Comparison of ENCODE assay signal across 25 mouse cellular contexts in the genomic region with DNA sequence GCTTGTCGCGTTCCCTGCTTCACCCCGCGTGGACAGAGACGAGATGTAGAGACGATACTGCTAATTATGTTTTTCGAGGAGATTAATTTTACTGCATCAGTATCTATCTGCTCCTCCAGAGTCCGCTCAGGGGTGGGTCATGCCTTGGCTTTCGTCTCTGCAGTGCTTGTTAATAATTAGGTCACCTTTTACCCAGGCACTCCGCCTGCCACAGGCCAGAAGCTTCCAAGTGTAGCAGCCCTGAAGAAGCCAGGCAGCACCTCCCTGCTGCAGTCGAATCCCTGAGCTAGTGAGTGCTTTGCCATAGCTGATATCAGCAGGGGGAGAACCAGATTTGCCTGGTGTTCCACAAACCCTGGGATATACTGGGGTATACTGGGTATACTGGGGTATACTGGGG. TPM values are rescaled to one million over a fixed set of nuclear protein-coding genes. Genes with fewer than 3 reads are reported as not detected.
DNase-seq lines count a peak whose midpoint lies in the region; ATAC-seq and TF ChIP-seq lines count a peak whose summit lies in the region.
"Had no signal": no experiment of that assay in that cellular context is flagged by ENCODE, and none has a peak within 500 bp of the region (broad histone marks: within the 10 kb centered on the region; RNA-seq: fewer than 3 reads in every experiment).

No protein-coding gene starts in this region.

- H3K27ac ChIP-seq in hindbrain, embryonic 13.5 days = no peak overlapping the region
- H3K27ac ChIP-seq in hindbrain, embryonic 12.5 days = no peak overlapping the region
- no peak overlapping the region for H3K27ac ChIP-seq in kidney, embryonic 16.5 days (ENCODE audit: low read length)
- no peak overlapping the region for H3K27ac ChIP-seq in hindbrain, postnatal 0 days
- H3K27ac ChIP-seq: forebrain, embryonic 15.5 days; limb, embryonic 12.5 days; macrophage had no signal

- ATAC-seq in hindbrain, embryonic 13.5 days (ENCODE audit: low FRiP score) = 0 out of 2 replicates have a peak, but pooled peaks have one; percentile 17
- no peak for ATAC-seq in hindbrain, embryonic 12.5 days (ENCODE audit: low FRiP score)
- no peak for ATAC-seq in kidney, embryonic 16.5 days (ENCODE audit: low FRiP score, low TSS enrichment)
- peak; percentile 54; the same call in 1 of the 2 replicates for ATAC-seq in hindbrain, postnatal 0 days
- ATAC-seq: CD4-positive, CD25-positive, alpha-beta regulatory T cell, adult 4 months; forebrain, embryonic 15.5 days; intestine, postnatal 0 days; liver, postnatal 0 days; lung, postnatal 0 days; Patski had no signal

- H3K27me3 ChIP-seq in hindbrain, embryonic 13.5 days = no peaks in the 10 kb centered on the region
- H3K27me3 ChIP-seq in hindbrain, embryonic 12.5 days = no peaks in the 10 kb centered on the region
- no peaks in the 10 kb centered on the region for H3K27me3 ChIP-seq in kidney, embryonic 16.5 days (ENCODE audit: insufficient read depth, low read length)
- no peaks in the 10 kb centered on the region for H3K27me3 ChIP-seq in hindbrain, postnatal 0 days (ENCODE audit: insufficient read depth, low read length)
- H3K27me3 ChIP-seq: forebrain, embryonic 15.5 days had no signal

- no peaks in the 10 kb centered on the region for H3K9me3 ChIP-seq in hindbrain, embryonic 13.5 days
- H3K9me3 ChIP-seq in hindbrain, embryonic 12.5 days (replicated peaks) = no peaks in the 10 kb centered on the region
- 0 out of 2 replicates have a peak, but pooled peaks cover 3% of the 10 kb centered on the region for H3K9me3 ChIP-seq in kidney, embryonic 16.5 days (ENCODE audit: low read length)
- H3K9me3 ChIP-seq in hindbrain, postnatal 0 days (ENCODE audit: low read length) = no peaks in the 10 kb centered on the region
- H3K9me3 ChIP-seq: forebrain, embryonic 15.5 days had no signal

- no peaks in the 10 kb centered on the region for H3K36me3 ChIP-seq in hindbrain, embryonic 13.5 days
- H3K36me3 ChIP-seq in hindbrain, embryonic 12.5 days = no peaks in the 10 kb centered on the region
- H3K36me3 ChIP-seq in kidney, embryonic 16.5 days (ENCODE audit: insufficient read depth, low read length) = no peaks in the 10 kb centered on the region
- H3K36me3 ChIP-seq in hindbrain, postnatal 0 days (ENCODE audit: insufficient read depth, low read length) = no peaks in the 10 kb centered on the region
- H3K36me3 ChIP-seq: forebrain, embryonic 15.5 days; limb, embryonic 12.5 days had no signal

- no peak overlapping the region for H3K4me3 ChIP-seq in hindbrain, embryonic 13.5 days
- H3K4me3 ChIP-seq in hindbrain, embryonic 12.5 days = no peak overlapping the region
- no peak overlapping the region for H3K4me3 ChIP-seq in kidney, embryonic 16.5 days (ENCODE audit: low read length)
- H3K4me3 ChIP-seq in hindbrain, postnatal 0 days (ENCODE audit: low read length) = no peak overlapping the region
- H3K4me3 ChIP-seq: forebrain, embryonic 15.5 days; limb, embryonic 12.5 days; myocyte had no signal

- H3K9ac ChIP-seq in hindbrain, embryonic 13.5 days = no peak overlapping the region
- no peak overlapping the region for H3K9ac ChIP-seq in hindbrain, embryonic 12.5 days
- H3K9ac ChIP-seq in kidney, embryonic 16.5 days (replicated peaks; ENCODE audit: low read length) = no peak overlapping the region
- no peak overlapping the region for H3K9ac ChIP-seq in hindbrain, postnatal 0 days (replicated peaks; ENCODE audit: low read length)
- H3K9ac ChIP-seq: forebrain, embryonic 15.5 days; limb, embryonic 12.5 days; liver, postnatal 0 days had no signal

- 71% methylated on average over 11 of the region's 11 CpGs for WGBS in hindbrain, embryonic 13.5 days
- 81% methylated on average over 11 of the region's 11 CpGs for WGBS in hindbrain, embryonic 12.5 days
- WGBS in kidney, embryonic 16.5 days = 68% methylated on average over 11 of the region's 11 CpGs
- WGBS in hindbrain, postnatal 0 days = 56% methylated on average over 11 of the region's 11 CpGs

- no peak for TF ChIP-seq CTCF in hindbrain, postnatal 0 days (IDR thresholded peaks at IDR 0.05; ENCODE audit: low read depth)

- H3K4me2 ChIP-seq in hindbrain, embryonic 13.5 days = no peak overlapping the region
- no peak overlapping the region for H3K4me2 ChIP-seq in hindbrain, embryonic 12.5 days (replicated peaks)
- no peak overlapping the region for H3K4me2 ChIP-seq in kidney, embryonic 16.5 days (replicated peaks; ENCODE audit: low read depth, low read length)
- no peak overlapping the region for H3K4me2 ChIP-seq in hindbrain, postnatal 0 days (ENCODE audit: low read depth, low read length)
- H3K4me2 ChIP-seq: forebrain, embryonic 15.5 days; heart, embryonic 11.5 days; limb, embryonic 12.5 days; liver, embryonic 11.5 days had no signal

- H3K4me1 ChIP-seq in hindbrain, embryonic 13.5 days (replicated peaks) = no peaks in the 10 kb centered on the region
- no peaks in the 10 kb centered on the region for H3K4me1 ChIP-seq in hindbrain, embryonic 12.5 days
- no peaks in the 10 kb centered on the region for H3K4me1 ChIP-seq in kidney, embryonic 16.5 days (ENCODE audit: insufficient read depth, low read length)
- no peaks in the 10 kb centered on the region for H3K4me1 ChIP-seq in hindbrain, postnatal 0 days (ENCODE audit: insufficient read depth, low read length)
- H3K4me1 ChIP-seq: forebrain, embryonic 15.5 days; limb, embryonic 12.5 days had no signal

- DNase-seq in kidney, adult 9 months = peak; percentile 26
- DNase-seq in MN1 (ENCODE audit: low spot score) = peak; percentile 6
- no peak for DNase-seq in hindbrain, postnatal 0 days (ENCODE audit: low spot score)
- DNase-seq in right cerebral cortex, adult 18-20 months = no peak
- no peak for DNase-seq in frontal cortex, postnatal 36 days (ENCODE audit: low spot score in 2 of 2)
- DNase-seq: adrenal gland, postnatal 36 days; cerebellum, adult 2 months; gastrocnemius, postnatal 10 days; heart, adult 11 months; liver, postnatal 0 days; right cerebral cortex, postnatal 25 days; spleen, adult 18-20 months had no signal

RNA-seq across cellular contexts. Expression of a gene that starts 8.8 kb away (rescaled TPM):
- 1,020 and 1,085 TPM in 2 replicates for polyA plus RNA-seq in hindbrain, embryonic 13.5 days (2015; fragmentation: Nextera tagmentation; extraction: Ambion mirVana)
- 447 and 479 TPM in 2 replicates for polyA plus RNA-seq in hindbrain, embryonic 12.5 days (2016; fragmentation: Nextera tagmentation; extraction: Ambion mirVana)
- 67.7 and 69.7 TPM in 2 replicates for polyA plus RNA-seq in kidney, embryonic 16.5 days (2015; fragmentation: Nextera tagmentation; extraction: Ambion mirVana)
- 1,011 and 1,051 TPM in 2 replicates for total RNA-seq in hindbrain, postnatal 0 days (2014; rRNA removed)
- 1,463 and 1,578 TPM in 2 replicates for polyA plus RNA-seq in hindbrain, postnatal 0 days (2015; fragmentation: Nextera tagmentation; extraction: Ambion mirVana)
- polyA plus RNA-seq: macrophage had no signal

RNA-seq across cellular contexts. Expression of a gene that starts 51.8 kb away (rescaled TPM):
- 20.4 and 23.6 TPM in 2 replicates for polyA plus RNA-seq in hindbrain, embryonic 13.5 days (2015; fragmentation: Nextera tagmentation; extraction: Ambion mirVana)
- polyA plus RNA-seq in hindbrain, embryonic 12.5 days (2016; fragmentation: Nextera tagmentation; extraction: Ambion mirVana) = 24.1 and 24.6 TPM in 2 replicates
- 16.0 and 17.4 TPM in 2 replicates for polyA plus RNA-seq in kidney, embryonic 16.5 days (2015; fragmentation: Nextera tagmentation; extraction: Ambion mirVana)
- total RNA-seq in hindbrain, postnatal 0 days (2014; rRNA removed) = 24.1 and 25.2 TPM in 2 replicates
- 13.8 and 14.7 TPM in 2 replicates for polyA plus RNA-seq in hindbrain, postnatal 0 days (2015; fragmentation: Nextera tagmentation; extraction: Ambion mirVana)

RNA-seq across cellular contexts. Expression of a gene that starts 51.8 kb away (rescaled TPM):
- 55.7 and 58.4 TPM in 2 replicates for polyA plus RNA-seq in hindbrain, embryonic 13.5 days (2015; fragmentation: Nextera tagmentation; extraction: Ambion mirVana)
- 84.8 and 91.9 TPM in 2 replicates for polyA plus RNA-seq in hindbrain, embryonic 12.5 days (2016; fragmentation: Nextera tagmentation; extraction: Ambion mirVana)
- 82.1 and 92.7 TPM in 2 replicates for polyA plus RNA-seq in kidney, embryonic 16.5 days (2015; fragmentation: Nextera tagmentation; extraction: Ambion mirVana)
- total RNA-seq in hindbrain, postnatal 0 days (2014; rRNA removed) = 1.3 and 11.4 TPM in 2 replicates
- 45.9 and 49.3 TPM in 2 replicates for polyA plus RNA-seq in hindbrain, postnatal 0 days (2015; fragmentation: Nextera tagmentation; extraction: Ambion mirVana)

Comparison
In these comparisons a context has a peak if more than half of its experiments do, and no peak if none do; other contexts are left out.
1. ATAC-seq: peak in hindbrain, embryonic 13.5 days (single experiment) and hindbrain, postnatal 0 days (single experiment); none in hindbrain, embryonic 12.5 days (single experiment) and kidney, embryonic 16.5 days (single experiment).
2. DNase-seq: peak in kidney, adult 9 months (single experiment) and MN1 (single experiment); none in hindbrain, postnatal 0 days (single experiment), right cerebral cortex, adult 18-20 months (single experiment) and frontal cortex, postnatal 36 days (0 of 2).